Mouse (Mus musculus) megakaryocyte, adult 5-6 weeks (primary cell): ENCODE measurements around the gene Slc6a12. TPM values are rescaled to one million over a fixed set of nuclear protein-coding genes. Genes with fewer than 3 reads are reported as not detected.

Experiments used
- ATAC-seq: 2 replicates; pipeline ENCODE4 v1.8.0; 2016; ENCODE audit warnings: mild to moderate bottlenecking, inconsistent platforms; ENCODE audit not compliant: poor library complexity, severe bottlenecking
- total RNA-seq, 2 experiments: library from RNA; stranded (forward) in 1 of 2; stranded (reverse) in 1 of 2; fragments of 153-499, 151-499 nt in 1 of 2; fragments of 221-1000, 200-1000 nt in 1 of 2; gene quantifications; 2 replicates each; pipeline versions ENCODE4 v1.2.3 to v1.2.4; 2015 to 2017

The Slc6a12 gene
- 1.1 and 1.2 TPM in 2 replicates for total RNA-seq (2015)
- total RNA-seq (2017), result 3.8 and 7.9 TPM in 2 replicates

- ATAC-seq, result peak; percentile 71
Observed at GRCm38 (mm10) chr6:121343026-121343770, at the start of gene Slc6a12. TSS of gene Slc6a12 (plus strand) at chr6:121343076.

DNA sequence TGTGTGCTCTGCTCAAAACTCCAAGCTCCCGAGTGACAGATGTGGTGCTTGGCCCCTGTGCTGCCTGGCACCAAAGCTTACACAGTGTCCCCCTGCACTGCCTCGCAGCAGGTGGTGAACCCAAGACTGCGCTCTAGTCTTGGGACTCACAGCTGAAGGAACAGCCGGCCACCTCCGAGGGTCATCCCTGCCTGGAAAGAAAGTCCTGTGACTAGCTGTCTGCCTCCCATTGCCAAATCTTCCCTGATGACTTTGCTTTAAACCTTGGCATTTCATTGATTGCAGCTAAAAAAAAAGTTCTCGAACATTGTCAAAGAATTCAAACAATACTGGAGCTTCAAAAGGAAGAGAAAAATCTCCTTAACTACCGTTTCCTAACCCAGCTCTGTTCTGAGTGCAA, 43.6 kb upstream of the Slc6a12 start:
- ATAC-seq, result no peak

- no peak for ATAC-seq
Observed at GRCm38 (mm10) chr6:121299954-121300353, 42.9 kb upstream of the Slc6a12 start, which contains the start of gene Slc6a13. TSS of gene Slc6a13 (plus strand) at chr6:121300227.

DNA sequence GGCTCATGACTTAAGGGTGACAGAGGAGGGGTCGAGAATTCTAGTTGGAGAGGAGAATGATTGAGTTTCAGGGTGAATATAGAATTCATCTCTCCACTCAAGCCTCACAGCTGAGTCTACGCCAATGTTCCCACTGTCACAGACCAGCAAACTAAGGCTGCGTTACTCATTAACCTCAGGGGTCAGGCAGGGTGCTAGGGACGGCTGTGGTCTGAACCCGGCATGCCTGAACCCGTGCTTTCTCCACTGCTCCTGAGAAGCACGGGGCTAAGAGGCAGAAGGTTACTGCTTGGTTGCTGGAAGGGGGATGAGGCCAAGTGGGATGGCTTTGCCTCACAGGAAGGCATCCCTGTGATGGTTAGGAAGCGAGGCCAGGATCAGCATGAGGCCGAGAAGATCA, 42.4 kb upstream of the Slc6a12 start:
- ATAC-seq, result no peak

- no peak for ATAC-seq
Observed at GRCm38 (mm10) chr6:121303466-121304220, 39.2 kb upstream of the Slc6a12 start.

DNA sequence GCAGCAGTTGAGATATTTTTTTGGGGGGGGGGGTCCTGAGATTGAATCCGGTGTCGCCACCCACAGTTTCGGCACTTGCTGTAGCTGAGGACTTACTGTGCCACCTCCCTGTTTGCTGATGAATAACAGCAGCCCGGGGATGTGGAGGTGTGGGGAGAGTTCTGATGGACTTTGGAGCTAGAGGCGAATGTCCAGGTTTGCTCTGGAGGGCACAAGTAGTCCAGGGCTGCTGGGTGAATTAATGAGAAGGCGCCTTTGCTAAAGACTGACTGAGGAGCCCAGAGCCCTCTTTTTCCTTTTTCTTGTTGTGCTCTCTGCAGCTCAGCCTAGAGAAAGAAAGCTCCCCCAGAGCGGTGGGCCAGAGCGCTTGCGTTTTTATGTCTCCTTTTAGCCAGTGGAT, 38.2 kb upstream of the Slc6a12 start:
- ATAC-seq, result no peak

DNA sequence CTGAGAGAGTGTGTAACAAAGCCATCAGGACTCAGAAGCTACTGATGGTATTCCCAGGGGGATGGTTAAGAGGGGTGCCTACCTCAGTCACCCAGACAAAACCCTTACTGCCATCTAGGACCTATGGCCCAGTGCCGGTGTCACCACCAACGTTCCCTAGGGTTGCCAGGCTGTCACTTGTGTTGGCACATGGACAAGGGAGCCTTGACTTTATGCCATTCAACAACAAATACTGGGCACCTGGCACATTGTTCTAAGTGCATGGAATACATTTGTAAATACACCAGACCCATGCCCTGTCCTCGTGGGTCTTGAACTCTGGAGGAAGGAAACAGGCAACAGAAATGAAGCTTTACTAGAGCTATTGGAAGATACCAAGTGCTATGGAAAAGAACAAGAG, 37.3 kb upstream of the Slc6a12 start:
- ATAC-seq, result no peak

DNA sequence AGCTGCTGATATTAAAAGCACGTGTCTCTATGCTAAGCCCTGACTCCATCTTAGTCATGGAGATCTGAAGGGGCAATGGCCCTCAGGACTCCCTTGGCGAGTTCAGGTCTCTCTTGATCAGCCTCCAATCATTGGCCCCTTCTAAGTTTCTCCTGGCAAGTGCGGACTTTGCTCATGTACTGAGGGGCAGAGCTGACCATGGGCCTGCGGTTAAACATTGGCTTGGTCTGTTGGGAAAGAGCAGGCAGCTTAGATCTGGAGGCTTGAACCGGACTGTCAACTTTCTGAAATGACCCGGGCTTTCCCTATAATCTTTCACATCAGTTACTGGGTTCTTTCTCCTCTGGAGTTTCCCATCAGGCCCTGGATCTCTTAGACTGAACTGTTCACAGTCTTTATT, 31.9 kb upstream of the Slc6a12 start:
- ATAC-seq, result no peak

- ATAC-seq, result no peak
Observed at GRCm38 (mm10) chr6:121319099-121319498, 23.8 kb upstream of the Slc6a12 start.

DNA sequence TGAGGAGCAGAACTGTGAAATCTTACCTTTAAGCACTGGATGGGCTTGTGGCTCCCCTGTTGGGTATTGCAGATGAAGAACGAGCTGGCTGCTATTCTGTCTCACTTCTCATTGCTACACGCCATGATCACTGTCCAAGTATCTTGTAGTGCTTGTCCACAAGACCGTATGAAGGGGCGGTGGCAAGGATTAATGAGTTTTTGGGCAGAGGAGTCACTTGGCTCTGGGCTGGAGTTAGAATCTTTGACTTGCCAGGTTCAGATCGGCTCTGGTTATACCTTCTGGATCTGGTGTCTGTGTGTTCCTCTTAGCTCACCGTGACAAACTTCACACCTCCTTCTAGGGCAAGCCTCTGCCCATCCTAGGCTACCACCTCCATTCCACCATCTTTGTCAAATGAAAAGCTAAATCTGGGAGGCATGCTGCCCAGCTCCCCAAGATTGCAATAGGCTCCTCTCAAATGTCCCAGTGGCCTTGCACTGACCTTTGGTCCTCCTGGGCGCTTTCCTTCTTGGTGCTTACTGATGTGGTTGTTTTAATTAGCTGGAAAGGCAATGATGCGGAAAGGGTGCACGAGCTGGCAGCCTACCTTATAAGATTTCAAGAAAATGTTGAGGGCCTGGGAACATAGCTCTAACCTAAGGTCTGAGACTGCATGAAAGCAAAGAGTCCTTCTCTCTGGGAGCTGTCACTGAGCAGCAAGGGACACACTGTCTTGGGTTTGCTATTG, 20.3 kb upstream of the Slc6a12 start:
- no peak for ATAC-seq

DNA sequence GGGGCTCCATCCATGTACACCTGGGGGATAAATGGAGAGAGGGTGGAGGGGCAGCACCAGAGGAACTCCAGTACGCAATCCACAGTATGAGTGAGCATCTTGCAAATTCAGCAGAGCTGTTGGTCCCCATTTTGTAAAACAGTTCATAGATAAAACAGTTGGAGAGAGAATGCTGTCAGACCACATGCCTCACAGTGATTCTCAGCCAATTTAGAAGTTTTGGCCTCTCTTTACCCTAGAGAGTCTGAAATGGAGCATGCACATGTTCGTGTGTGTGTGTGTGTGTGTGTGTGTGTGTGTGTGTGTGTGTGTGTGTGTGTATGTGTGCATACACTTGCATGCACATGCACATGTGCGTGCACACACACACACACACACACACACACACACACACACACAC, 17.6 kb upstream of the Slc6a12 start:
- ATAC-seq, result no peak

DNA sequence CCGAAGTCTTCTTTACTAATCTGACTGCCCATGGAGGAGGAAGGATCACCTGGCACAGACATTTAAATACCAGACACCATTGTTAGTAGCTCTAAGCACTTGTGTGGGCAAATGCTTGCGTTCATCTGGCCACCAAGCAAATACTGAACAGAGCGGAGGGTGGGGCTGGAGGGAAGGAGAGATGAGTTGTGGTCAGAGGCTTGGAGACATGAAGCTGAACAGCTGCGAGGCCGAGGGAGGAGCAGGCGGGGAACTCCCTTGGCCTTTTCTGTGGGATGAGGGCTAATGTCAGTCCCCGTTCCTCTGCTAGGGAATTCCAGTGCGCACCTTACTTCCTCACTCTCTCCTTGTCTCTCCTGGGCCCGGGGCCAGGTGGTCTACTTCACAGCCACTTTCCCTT, 17.1 kb upstream of the Slc6a12 start:
- no peak for ATAC-seq

DNA sequence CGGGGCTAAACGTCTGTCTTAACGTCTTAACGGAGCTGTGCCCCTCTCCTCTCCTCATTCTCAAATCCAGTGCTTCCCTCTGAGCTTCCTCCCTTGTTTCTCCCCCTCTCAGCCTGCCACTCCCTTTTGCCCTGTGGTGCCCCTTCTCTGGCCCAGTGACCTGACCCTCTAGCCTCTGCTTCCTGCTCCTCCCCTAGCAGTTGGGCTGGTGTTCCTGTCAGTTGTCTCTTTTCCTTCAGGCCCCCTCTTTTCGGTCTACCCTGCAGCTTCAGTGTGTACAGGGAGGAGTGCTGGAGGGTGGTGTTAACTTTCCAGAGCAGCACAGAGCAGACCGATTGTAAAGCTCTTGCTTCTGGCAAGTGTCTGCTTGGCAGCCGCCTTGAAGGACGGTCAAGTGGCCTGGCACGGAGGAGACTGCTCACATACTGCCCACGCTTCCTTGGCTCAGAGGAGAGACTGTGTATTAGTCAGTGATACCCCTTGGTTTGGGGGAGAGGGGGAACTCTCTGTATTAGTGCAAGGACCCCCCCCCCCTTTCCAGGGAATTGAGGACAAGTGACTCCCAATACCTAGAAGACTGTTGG, 16.3 kb upstream of the Slc6a12 start:
- no peak for ATAC-seq

GRCm38 (mm10) chr6:121328417-121328884, 14.4 kb upstream of the Slc6a12 start:
- no peak for ATAC-seq

DNA sequence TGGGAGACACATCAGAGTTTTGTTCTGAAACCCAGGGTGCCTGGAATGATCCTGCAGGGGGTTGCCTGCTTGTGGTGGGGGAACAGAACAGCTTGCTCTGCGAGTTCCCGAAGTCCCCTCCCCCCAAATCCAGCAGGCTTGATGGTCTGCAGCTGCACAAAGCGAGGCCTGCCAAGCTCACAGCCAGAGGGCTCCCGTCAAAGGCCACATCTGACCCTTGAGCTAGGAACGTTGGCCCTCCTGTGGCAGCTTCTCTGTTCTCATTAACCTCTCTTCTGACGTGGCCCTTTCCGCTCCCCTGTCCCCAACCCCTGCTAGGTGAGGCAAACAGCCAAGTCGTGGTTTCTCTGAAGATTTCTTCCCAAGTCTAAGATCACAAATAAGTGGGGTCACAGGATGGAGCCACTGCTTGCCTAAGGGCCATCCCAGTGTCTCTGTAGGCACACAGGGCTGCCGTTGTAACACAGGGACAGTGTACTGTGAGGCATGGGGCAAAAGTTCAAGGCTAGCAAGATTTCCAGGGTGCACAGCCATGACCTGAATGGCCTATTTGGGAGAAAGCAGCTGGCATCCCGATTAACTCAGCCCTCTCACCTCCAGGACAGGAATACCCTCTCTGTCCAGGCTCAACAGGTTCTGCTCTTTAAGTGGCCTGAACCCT, 12.9 kb upstream of the Slc6a12 start:
- ATAC-seq, result no peak

GRCm38 (mm10) chr6:121335841-121336240, 7.0 kb upstream of the Slc6a12 start:
- ATAC-seq, result no peak

- peak; percentile 66 for ATAC-seq
Observed at GRCm38 (mm10) chr6:121336558-121336957, 6.3 kb upstream of the Slc6a12 start.

DNA sequence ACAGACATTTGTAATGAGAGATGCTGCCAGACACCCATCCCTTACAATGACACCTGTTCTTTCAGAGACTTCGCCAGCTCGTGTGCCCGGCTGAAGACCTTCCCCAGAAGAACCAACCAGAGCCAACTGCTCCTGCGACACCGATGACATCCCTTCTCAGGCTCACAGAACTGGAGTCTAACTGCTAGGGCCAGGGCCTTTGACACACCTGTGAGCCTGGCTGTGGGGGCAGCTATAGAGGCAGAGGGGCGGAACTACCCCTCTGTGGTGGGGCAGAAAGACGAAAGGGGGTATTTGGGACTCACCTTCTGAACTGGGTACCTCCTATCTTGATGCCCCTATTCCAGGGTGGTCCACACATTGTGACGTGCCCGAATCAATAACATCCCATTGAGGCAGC, 5.6 kb upstream of the Slc6a12 start:
- ATAC-seq, result no peak

GRCm38 (mm10) chr6:121337770-121338518, 4.9 kb upstream of the Slc6a12 start:
- peak; percentile 71 for ATAC-seq

DNA sequence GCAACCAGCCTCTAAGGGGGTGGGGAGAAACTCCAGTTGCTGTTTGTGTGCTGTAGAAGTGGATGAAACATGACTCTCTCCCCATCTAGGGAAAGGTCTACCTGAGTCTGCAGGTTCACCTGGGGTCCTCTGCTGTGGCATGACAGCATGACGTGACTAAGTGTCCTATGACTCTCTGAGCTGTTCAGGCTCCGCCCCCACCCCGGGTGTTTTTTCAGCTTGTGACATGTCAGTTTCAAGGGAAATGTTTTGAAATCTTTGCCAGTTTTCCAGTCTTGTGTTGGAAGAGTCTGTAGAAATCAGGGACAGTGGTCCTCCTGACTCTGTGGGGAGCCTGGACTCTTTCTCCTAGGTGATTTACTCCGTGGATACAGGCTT, 4.4 kb upstream of the Slc6a12 start:
- no peak for ATAC-seq
